Mouse (Mus musculus) kidney, embryonic 16.5 days (tissue): ENCODE measurements around the gene Lbx1. TPM values are rescaled to one million over a fixed set of nuclear protein-coding genes. Genes with fewer than 3 reads are reported as not detected.

Source experiments
- ATAC-seq: fragments of 200-750 bp; cut with Nextera tagmentation; 2 replicates; pipeline ENCODE4 v1.8.0; 2017; ENCODE audit warnings: moderate TSS enrichment; ENCODE audit not compliant: low FRiP score, low TSS enrichment
- H3K27ac ChIP-seq: fragments of 300-500 bp; sonication (generic); 2 replicates; pipeline ENCODE4 v1.5.1; 2014; ENCODE audit warnings: low read length
- H3K27me3 ChIP-seq: fragments of 300-500 bp; sonication (generic); 2 replicates; pipeline ENCODE4 v1.6.1; 2014; ENCODE audit warnings: low read length, control low read depth, mixed read lengths; ENCODE audit not compliant: insufficient read depth
- H3K36me3 ChIP-seq: fragments of 300-500 bp; sonication (generic); 2 replicates; pipeline ENCODE4 v1.6.1; 2014; ENCODE audit warnings: low read length, control low read depth, mixed read lengths; ENCODE audit not compliant: insufficient read depth
- H3K4me1 ChIP-seq: fragments of 300-500 bp; sonication (generic); 2 replicates; pipeline ENCODE4 v1.6.1; 2014; ENCODE audit warnings: low read length, control low read depth, mixed read lengths; ENCODE audit not compliant: insufficient read depth
- H3K4me2 ChIP-seq: fragments of 300-500 bp; sonication (generic); replicated peaks from 2 replicates; pipeline ENCODE4 v1.6.1; 2014; ENCODE audit warnings: low read depth, low read length
- H3K4me3 ChIP-seq: fragments of 300-500 bp; sonication (generic); 2 replicates; pipeline ENCODE4 v1.5.1; 2014; ENCODE audit warnings: mild to moderate bottlenecking, low read length
- H3K9ac ChIP-seq: fragments of 300-500 bp; sonication (generic); replicated peaks from 2 replicates; pipeline ENCODE4 v1.6.1; 2014; ENCODE audit warnings: low read length
- H3K9me3 ChIP-seq: fragments of 300-500 bp; sonication (generic); 2 replicates; pipeline ENCODE4 v1.6.1; 2016; ENCODE audit warnings: low read length, control low read depth
- WGBS: fragments of 180-500 bp; shearing (Covaris S2); extraction: QIAGEN DNeasy Blood & Tissue Kit; methylation state at CpG from one replicate; pipeline ENCODE4 v1.1.7; 2014; 5-methylcytosine and 5-hydroxymethylcytosine counted together
- polyA plus RNA-seq: library from polyadenylated mRNA; unstranded; fragments of >200 nt; fragmentation: Nextera tagmentation; extraction: Ambion mirVana; gene quantifications from 2 replicates; pipeline ENCODE4 v1.2.1, GENCODE M21; 2015

Gene Lbx1
- polyA plus RNA-seq, 1 experiment from 2014 or later = not detected

GRCm38 (mm10) chr19:45222141-45222782 lies 13.3 kb downstream of the Lbx1 start:
- Histone ChIP-seq H3K27me3 (peaks cover 75% of the 10 kb centered on the region), H3K4me2 (no peak overlapping the region), H3K9ac (no peak overlapping the region), H3K9me3 (no peaks in the 10 kb centered on the region), H3K27ac (no peak overlapping the region), H3K4me1 (peaks cover 14% of the 10 kb centered on the region), H3K4me3 (no peak overlapping the region), H3K36me3 (no peaks in the 10 kb centered on the region)
- 5% methylated on average over 17 of the region's 17 CpGs for WGBS
- no peak for ATAC-seq

GRCm38 (mm10) chr19:45221458-45221783 lies 14.2 kb downstream of the Lbx1 start:
- no peaks in the 10 kb centered on the region for H3K36me3 ChIP-seq
- peak overlapping the region; percentile 29 for H3K9ac ChIP-seq
- H3K27ac ChIP-seq = no peak overlapping the region
- H3K27me3 ChIP-seq = peaks cover 67% of the 10 kb centered on the region
- H3K4me3 ChIP-seq = peak overlapping the region; percentile 40
- 2% methylated on average over 9 of the region's 9 CpGs for WGBS
- H3K4me1 ChIP-seq = peaks cover 14% of the 10 kb centered on the region
- H3K4me2 ChIP-seq = peak overlapping the region; percentile 58
- peak; percentile 21; the same call in 1 of the 2 replicates for ATAC-seq
- H3K9me3 ChIP-seq = no peaks in the 10 kb centered on the region

- Histone ChIP-seq H3K9me3 (no peaks in the 10 kb centered on the region), H3K9ac (peak overlapping the region; percentile 29), H3K4me3 (peak overlapping the region; percentile 40), H3K4me1 (peaks cover 14% of the 10 kb centered on the region), H3K27ac (no peak overlapping the region), H3K4me2 (peak overlapping the region; percentile 58), H3K27me3 (peaks cover 61% of the 10 kb centered on the region), H3K36me3 (no peaks in the 10 kb centered on the region)
- 1% methylated on average over 29 of the region's 29 CpGs for WGBS
- peak; percentile 55; the same call in 1 of the 2 replicates for ATAC-seq
Observed at GRCm38 (mm10) chr19:45220593-45221457, 14.8 kb downstream of the Lbx1 start.

- Histone ChIP-seq H3K4me1 (peaks cover 6% of the 10 kb centered on the region), H3K4me3 (no peak overlapping the region), H3K27me3 (peaks cover 16% of the 10 kb centered on the region), H3K4me2 (no peak overlapping the region), H3K27ac (no peak overlapping the region), H3K9ac (no peak overlapping the region), H3K9me3 (no peaks in the 10 kb centered on the region), H3K36me3 (no peaks in the 10 kb centered on the region)
- peak; percentile 49; the same call in 1 of the 2 replicates for ATAC-seq
- 3% methylated on average over 9 of the region's 9 CpGs for WGBS
Observed at GRCm38 (mm10) chr19:45216240-45216639, 19.4 kb downstream of the Lbx1 start.

GRCm38 (mm10) chr19:45215431-45215830 lies 20.2 kb downstream of the Lbx1 start:
- no peak for ATAC-seq
- WGBS = 55% methylated on average over 4 of the region's 4 CpGs
- no peak overlapping the region for H3K4me2 ChIP-seq
- no peaks in the 10 kb centered on the region for H3K4me1 ChIP-seq
- H3K27me3 ChIP-seq = peaks cover 16% of the 10 kb centered on the region
- no peak overlapping the region for H3K27ac ChIP-seq
- H3K9me3 ChIP-seq = no peaks in the 10 kb centered on the region
- no peaks in the 10 kb centered on the region for H3K36me3 ChIP-seq
- H3K9ac ChIP-seq = no peak overlapping the region
- no peak overlapping the region for H3K4me3 ChIP-seq

- no peak for ATAC-seq
- Histone ChIP-seq H3K27me3 (no peaks in the 10 kb centered on the region; the same call in 1 of the 2 replicates), H3K9ac (no peak overlapping the region), H3K36me3 (no peaks in the 10 kb centered on the region), H3K4me1 (peaks cover 10% of the 10 kb centered on the region), H3K27ac (no peak overlapping the region), H3K4me3 (no peak overlapping the region), H3K4me2 (no peak overlapping the region), H3K9me3 (no peaks in the 10 kb centered on the region)
- 75% methylated on average over 14 of the region's 14 CpGs for WGBS
Observed at GRCm38 (mm10) chr19:45209776-45210422, 25.7 kb downstream of the Lbx1 start.

GRCm38 (mm10) chr19:45209191-45209590 lies 26.4 kb downstream of the Lbx1 start:
- Histone ChIP-seq H3K4me2 (no peak overlapping the region), H3K36me3 (no peaks in the 10 kb centered on the region), H3K4me3 (no peak overlapping the region), H3K9ac (no peak overlapping the region), H3K27me3 (no peaks in the 10 kb centered on the region; the same call in 1 of the 2 replicates), H3K4me1 (peaks cover 10% of the 10 kb centered on the region), H3K27ac (no peak overlapping the region), H3K9me3 (no peaks in the 10 kb centered on the region)
- WGBS = 85% methylated on average over 1 of the region's 1 CpGs
- no peak for ATAC-seq

- WGBS = 5% methylated on average over 22 of the region's 22 CpGs
- H3K27ac ChIP-seq = peak overlapping the region; percentile 66; the same call in 1 of the 2 replicates
- peak overlapping the region; percentile 24; the same call in 1 of the 2 replicates for H3K9ac ChIP-seq
- H3K36me3 ChIP-seq = no peaks in the 10 kb centered on the region
- H3K4me3 ChIP-seq = peak overlapping the region; percentile 37
- H3K9me3 ChIP-seq = no peaks in the 10 kb centered on the region
- ATAC-seq = no peak; the same call in 1 of the 2 replicates
- peaks cover 10% of the 10 kb centered on the region for H3K4me1 ChIP-seq
- no peaks in the 10 kb centered on the region; the same call in 1 of the 2 replicates for H3K27me3 ChIP-seq
- H3K4me2 ChIP-seq = peak overlapping the region; percentile 54
Observed at GRCm38 (mm10) chr19:45208438-45209060, 27.1 kb downstream of the Lbx1 start.

- peak overlapping the region; percentile 54 for H3K4me2 ChIP-seq
- H3K27me3 ChIP-seq = no peaks in the 10 kb centered on the region; the same call in 1 of the 2 replicates
- H3K9me3 ChIP-seq = no peaks in the 10 kb centered on the region
- WGBS = 17% methylated on average over 19 of the region's 19 CpGs
- no peaks in the 10 kb centered on the region for H3K36me3 ChIP-seq
- 0 out of 2 replicates have a peak overlapping the region, but pooled peaks have one; percentile 24 for H3K9ac ChIP-seq
- ATAC-seq = peak; percentile 88
- peaks cover 10% of the 10 kb centered on the region for H3K4me1 ChIP-seq
- peak overlapping the region; percentile 37 for H3K4me3 ChIP-seq
- H3K27ac ChIP-seq = peak overlapping the region; percentile 70
Observed at GRCm38 (mm10) chr19:45207662-45208437, 27.8 kb downstream of the Lbx1 start.
